Mouse (Mus musculus): ENCODE data around the gene Usmg5. TPM values are rescaled to one million over a fixed set of nuclear protein-coding genes. Genes with fewer than 3 reads are reported as not detected.
"Not testable (repeated sequence)": the region's sequence is repeated elsewhere in the genome, so short reads cannot be mapped to it uniquely, and the experiment has no call there.

Usmg5 gene
- 100 to 1,000 TPM; 366 to 588 (median 484) TPM for total RNA-seq (2022)

GRCm38 (mm10) chr19:47090550-47091156 is at the start of gene Usmg5, which contains the start of gene Pdcd11:
Gene Usmg5 (minus strand): TSS chr19:47090647.
Gene Pdcd11 (plus strand): TSS chr19:47090768.
- peak; percentile 94 for DNase-seq

- not testable (repeated sequence) for DNase-seq
Observed at GRCm38 (mm10) chr19:47139611-47140010, 49.2 kb upstream of the Usmg5 start.

GRCm38 (mm10) chr19:47137771-47138421 is 47.4 kb upstream of the Usmg5 start, which contains the start of gene Calhm2:
Gene Calhm2 (minus strand): TSS chr19:47138294.
- no peak for DNase-seq

- peak; percentile 48 for DNase-seq
Observed at GRCm38 (mm10) chr19:47137051-47137581, 46.7 kb upstream of the Usmg5 start.

GRCm38 (mm10) chr19:47136170-47136569 is 45.7 kb upstream of the Usmg5 start:
- no peak for DNase-seq

- no peak for DNase-seq
Observed at GRCm38 (mm10) chr19:47135568-47135967, 45.1 kb upstream of the Usmg5 start.

- DNase-seq = no peak
Observed at GRCm38 (mm10) chr19:47133161-47133560, 42.7 kb upstream of the Usmg5 start.

- DNase-seq = no peak
Observed at GRCm38 (mm10) chr19:47130551-47131125, 40.2 kb upstream of the Usmg5 start.

- no peak for DNase-seq
Observed at GRCm38 (mm10) chr19:47128835-47129234, 38.4 kb upstream of the Usmg5 start.

GRCm38 (mm10) chr19:47128164-47128563 is 37.7 kb upstream of the Usmg5 start:
- no peak for DNase-seq

GRCm38 (mm10) chr19:47122802-47123201 is 32.4 kb upstream of the Usmg5 start:
- no peak for DNase-seq

GRCm38 (mm10) chr19:47121054-47121453 is 30.6 kb upstream of the Usmg5 start:
- no peak for DNase-seq

- DNase-seq = no peak
Observed at GRCm38 (mm10) chr19:47118634-47119033, 28.2 kb upstream of the Usmg5 start.

GRCm38 (mm10) chr19:47104641-47105271 is 14.3 kb upstream of the Usmg5 start:
- no peak for DNase-seq

GRCm38 (mm10) chr19:47101080-47101479 is 10.6 kb upstream of the Usmg5 start:
- no peak for DNase-seq

GRCm38 (mm10) chr19:47089718-47090525 is 525 bp downstream of the Usmg5 start:
- no peak for DNase-seq

GRCm38 (mm10) chr19:47088226-47088625 is 2.2 kb downstream of the Usmg5 start:
- DNase-seq = no peak

- peak; percentile 82 for DNase-seq
Observed at GRCm38 (mm10) chr19:47067924-47068611, 22.4 kb downstream of the Usmg5 start.

- DNase-seq = peak; percentile 96
Observed at GRCm38 (mm10) chr19:47067096-47067882, 23.2 kb downstream of the Usmg5 start, which contains the start of gene Taf5. Gene Taf5 (plus strand): TSS chr19:47067746.

- DNase-seq = no peak
Observed at GRCm38 (mm10) chr19:47065860-47066259, 24.6 kb downstream of the Usmg5 start.

GRCm38 (mm10) chr19:47057684-47058083 is 32.8 kb downstream of the Usmg5 start:
- no peak for DNase-seq

Data from adrenal gland, adult 8-10 months (tissue).